Mouse (Mus musculus): ENCODE data around the gene Klhl36.
A peak's percentile ranks its signal among the peaks of the same experiment; 100 is the strongest.
"Not testable (repeated sequence)": the region's sequence is repeated elsewhere in the genome, so short reads cannot be mapped to it uniquely, and the experiment has no call there.

The Klhl36 gene

DNA sequence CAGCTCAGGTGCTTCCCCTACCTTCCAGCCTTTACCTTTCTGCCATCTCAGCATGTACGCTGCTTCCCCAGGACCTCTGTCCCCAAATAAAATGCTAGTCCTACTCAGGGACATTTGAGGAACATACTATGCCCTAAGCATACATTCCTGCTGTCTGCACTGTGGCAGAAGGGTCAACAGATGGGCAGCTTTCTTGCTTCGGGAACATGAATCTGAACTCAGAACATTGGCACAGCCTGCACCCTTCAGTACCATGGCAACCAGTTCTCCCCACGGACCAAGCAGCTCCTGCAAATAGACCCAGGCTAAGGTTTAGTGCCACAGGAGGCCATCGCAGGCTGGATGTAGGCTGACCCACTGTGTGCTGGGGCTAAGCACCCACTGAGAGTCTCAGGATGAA is 25.2 kb upstream of the Klhl36 start:
- DNase-seq = no peak

DNA sequence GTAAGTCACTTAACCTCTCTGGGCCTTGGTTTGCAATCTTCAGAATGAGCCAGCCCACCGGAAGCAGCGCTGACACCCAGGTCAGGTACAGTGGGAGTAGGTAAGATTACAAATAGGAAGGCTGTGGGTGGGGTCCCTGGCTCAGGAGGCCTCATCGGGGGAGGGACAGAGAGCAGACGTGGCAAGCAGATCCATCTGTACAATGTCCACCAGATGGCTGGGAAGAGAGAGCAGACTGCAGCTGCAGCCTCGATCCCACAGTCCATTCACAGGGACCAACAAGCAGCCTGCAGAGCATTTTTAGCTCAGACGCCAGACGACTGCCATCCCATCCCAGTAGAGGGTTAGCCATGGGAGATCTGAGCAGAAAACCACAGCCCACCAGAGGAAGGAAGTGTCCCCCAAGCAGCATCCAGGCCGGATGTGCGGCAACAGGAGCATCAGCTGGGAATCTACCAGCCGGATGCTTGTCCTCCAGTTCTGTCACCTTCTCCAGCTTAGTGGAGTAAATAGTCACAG is 24.5 kb upstream of the Klhl36 start:
- no peak for DNase-seq

GRCm38 (mm10) chr8:119838100-119838982 is 23.7 kb upstream of the Klhl36 start:
- DNase-seq = no peak

GRCm38 (mm10) chr8:119838983-119839340 is 23.1 kb upstream of the Klhl36 start:
- DNase-seq = no peak

GRCm38 (mm10) chr8:119839419-119840021 is 22.5 kb upstream of the Klhl36 start:
- no peak for DNase-seq

DNA sequence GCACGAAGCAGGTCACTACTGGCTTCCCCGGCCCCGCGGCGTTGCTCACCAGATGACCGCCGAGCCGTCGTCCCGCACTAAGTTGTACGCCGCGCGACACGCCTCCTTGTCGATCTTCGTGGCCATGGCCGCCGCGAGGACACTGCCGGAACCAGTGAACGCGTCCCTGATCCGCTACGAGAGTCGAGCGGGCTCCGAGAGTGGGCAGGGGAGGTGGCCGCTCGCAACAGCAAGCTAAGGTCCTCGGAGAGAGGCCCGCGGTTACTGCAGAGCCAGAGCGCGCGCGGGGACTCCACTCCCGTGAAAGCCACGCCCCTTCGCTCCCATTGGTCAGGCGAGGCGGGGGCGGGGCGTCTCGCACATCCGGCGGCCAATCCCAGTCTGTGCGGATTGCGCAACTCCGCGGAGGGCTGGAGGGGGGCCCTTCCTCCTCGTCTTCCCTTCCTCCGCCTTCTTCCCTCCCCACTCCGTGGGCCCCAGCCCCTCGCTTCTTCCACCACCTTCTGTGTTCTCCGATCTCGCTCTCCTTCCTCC is 21.7 kb upstream of the Klhl36 start, which contains the start of gene Cotl1:
Cotl1 (minus strand) TSS at position 270 of the 534 bp plus-strand sequence.
- peak; percentile 99 for DNase-seq

GRCm38 (mm10) chr8:119840905-119841411 is 21.1 kb upstream of the Klhl36 start:
- DNase-seq = no peak

DNA sequence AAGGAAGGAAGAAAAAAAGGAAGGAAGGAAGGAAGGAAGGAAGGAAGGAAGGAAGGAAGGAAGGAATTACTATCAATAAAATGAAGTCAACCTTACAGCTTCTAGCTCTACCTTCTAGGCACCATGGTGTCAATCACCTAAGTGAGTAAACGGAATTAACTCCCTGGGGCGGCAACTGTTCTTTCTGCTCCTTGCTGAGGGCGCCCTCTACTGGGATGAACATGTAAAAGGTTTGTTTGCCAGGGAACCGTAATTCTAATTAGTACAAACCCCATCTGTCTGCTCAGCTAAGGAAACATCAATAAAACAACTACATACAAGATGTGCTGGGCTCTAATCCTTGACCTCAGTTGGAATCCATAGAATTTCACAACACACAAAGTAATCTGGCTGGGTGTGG is 18.6 kb upstream of the Klhl36 start:
- DNase-seq = peak; percentile 73

GRCm38 (mm10) chr8:119844577-119844976 is 17.5 kb upstream of the Klhl36 start:
- DNase-seq = no peak

GRCm38 (mm10) chr8:119845741-119846140 is 16.3 kb upstream of the Klhl36 start:
- not testable (repeated sequence) for DNase-seq

DNA sequence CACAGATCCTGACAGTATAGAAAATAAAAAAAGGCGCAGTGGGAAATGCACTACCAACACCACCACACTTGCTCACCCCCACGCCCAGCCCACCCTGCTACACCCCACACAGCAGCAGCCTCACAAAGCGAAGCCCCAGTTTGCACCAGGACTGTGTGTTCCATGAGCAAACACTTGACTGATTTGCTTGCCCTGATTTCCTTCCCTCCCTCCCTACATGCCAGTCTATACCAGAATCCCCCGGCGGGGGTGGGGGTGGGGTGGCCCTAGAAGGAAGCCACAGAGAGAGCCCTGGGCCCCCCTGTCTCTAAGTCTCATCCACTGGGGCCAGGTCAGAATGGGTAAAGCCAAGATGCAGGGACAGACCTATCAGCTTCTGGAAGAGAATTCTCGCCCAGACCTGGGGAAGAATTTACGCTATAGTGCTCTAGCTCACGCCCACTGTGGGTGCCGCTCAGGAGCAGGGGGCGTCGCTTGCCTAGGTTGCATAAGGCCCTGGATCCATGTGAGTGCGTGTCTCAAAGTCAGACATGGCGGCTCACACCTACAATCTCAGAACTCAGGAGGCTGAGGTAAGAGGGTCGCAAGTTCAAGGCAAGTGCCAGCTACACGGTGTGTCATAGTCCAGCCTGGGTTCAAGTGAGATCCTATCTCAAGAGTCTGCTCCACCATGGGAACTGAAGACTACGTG is 14.7 kb upstream of the Klhl36 start:
- no peak for DNase-seq

- no peak for DNase-seq
Observed at GRCm38 (mm10) chr8:119853521-119853920, 8.5 kb upstream of the Klhl36 start.

DNA sequence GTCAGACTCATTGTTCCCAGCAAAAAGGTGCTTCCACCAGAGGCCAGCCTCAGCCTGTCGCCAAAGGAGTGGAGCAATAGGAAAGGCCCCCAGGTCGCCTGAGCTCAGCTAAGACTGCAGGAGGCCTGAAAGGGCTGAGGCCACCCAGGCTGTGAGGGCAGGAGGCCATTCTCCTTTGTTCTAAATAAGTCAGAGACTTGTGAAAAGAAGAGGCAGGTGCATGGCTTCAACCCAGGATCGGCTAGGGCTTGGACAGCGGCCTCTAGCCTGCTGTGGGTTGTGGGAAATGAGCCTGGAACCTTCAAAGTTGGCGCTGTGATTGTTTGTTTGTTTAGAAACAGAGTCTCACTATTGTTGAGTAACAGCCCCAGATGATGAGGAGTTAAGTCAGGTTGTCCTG is 8.0 kb upstream of the Klhl36 start:
- DNase-seq = no peak

GRCm38 (mm10) chr8:119855656-119856055 is 6.4 kb upstream of the Klhl36 start:
- no peak for DNase-seq

DNA sequence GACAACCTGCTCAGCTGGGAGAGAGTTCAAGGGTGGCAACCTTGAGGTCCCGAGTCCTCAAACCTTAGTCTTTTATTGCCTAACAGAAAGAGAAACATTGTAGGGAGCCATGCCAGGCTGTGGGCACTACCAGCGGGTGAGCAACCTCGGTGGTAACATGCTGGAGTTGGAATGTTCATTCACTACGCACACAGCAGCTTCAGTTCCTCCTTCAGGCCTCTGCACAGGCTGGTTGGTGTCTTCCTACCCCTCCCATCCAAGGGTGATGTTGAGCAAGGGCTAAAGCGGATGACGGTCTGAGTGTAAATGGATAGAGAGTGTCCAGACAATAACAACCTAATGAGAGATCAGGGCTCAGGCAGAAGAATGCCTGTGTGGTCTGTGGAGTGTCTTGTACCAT is 4.3 kb upstream of the Klhl36 start:
- no peak for DNase-seq

DNA sequence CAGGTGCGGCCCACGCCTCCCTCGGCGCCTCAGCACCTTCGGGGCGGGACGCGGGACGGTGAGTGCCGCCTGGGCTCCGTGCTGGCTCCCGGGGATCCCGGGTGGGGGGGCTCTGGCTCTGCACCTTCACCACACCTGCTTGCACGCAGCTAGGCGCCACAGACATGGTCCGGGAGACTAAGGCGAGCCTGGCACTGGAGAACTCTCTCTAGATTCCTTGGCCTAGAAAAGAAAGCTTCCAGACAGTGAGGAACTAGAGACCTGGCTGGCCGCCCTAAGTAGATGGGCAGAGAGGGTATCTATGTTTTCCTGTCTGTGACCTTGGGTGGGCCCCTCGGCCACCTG is 296 bp downstream of the Klhl36 start:
- no peak for DNase-seq

- DNase-seq = no peak
Observed at GRCm38 (mm10) chr8:119862749-119863148, 683 bp downstream of the Klhl36 start.

DNA sequence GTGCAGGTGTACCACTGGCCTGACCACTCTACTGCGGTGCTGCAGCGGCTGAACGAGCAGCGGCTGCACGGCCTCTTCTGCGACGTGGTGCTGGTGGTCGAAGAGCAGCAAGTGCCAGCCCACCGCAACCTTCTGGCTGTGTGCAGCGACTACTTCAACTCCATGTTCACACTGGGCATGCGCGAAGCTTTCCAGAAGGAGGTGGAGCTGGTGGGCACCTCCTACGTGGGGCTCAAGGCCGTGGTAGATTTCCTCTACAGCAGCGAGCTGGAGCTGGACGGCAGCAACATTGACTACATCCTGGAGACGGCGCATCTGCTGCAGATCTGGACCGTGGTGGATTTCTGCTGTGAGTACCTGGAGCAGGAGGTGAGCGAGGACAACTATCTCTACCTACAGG is 7.5 kb downstream of the Klhl36 start:
- DNase-seq = no peak

GRCm38 (mm10) chr8:119873181-119873580 is 11.1 kb downstream of the Klhl36 start:
- DNase-seq = no peak

GRCm38 (mm10) chr8:119881301-119881700 is 19.2 kb downstream of the Klhl36 start:
- no peak for DNase-seq

DNA sequence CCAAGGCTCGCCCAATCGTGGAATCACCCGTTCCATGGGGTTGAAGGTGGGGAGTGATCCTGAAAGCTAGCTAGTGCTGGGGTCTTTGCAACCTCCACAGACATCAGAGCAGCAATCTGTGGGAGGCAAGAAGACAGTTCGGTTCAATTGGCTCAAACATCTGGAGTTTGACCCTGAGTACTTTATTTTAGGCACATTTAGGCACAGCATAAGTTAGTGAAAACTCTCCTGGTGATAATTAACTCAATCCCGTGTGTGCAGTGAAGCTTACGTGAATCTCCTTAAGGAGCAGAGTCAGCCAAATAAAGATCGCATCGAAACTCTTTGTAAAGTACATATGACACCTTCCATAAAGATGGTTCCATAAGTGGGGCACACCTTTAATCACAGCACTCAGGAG is 19.9 kb downstream of the Klhl36 start:
- no peak for DNase-seq

- DNase-seq = no peak
Observed at GRCm38 (mm10) chr8:119883281-119883680, 21.2 kb downstream of the Klhl36 start.

DNA sequence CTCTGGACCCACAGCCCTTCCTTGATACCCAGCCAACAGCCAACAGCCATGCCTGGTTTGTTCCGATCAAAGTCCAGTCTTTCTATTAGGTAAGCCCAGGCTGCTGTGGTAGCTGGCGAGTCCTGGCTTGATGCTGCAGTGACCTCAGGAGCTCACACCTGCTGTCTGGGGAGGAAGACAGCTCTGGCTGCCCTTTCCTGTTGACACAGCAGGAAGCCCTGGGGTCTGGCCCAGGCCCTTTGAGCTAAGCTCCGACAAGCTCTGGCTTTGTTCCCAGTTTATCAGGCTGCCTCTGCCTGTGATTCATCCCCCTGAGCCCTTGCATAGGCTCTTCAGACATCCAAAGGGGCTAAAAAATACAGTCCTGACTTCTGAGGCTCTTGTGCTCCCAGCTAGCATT is 23.5 kb downstream of the Klhl36 start:
- DNase-seq = no peak
